Mouse (Mus musculus) stomach, postnatal 0 days (tissue): ENCODE measurements around the gene Spsb1. TPM values are rescaled to one million over a fixed set of nuclear protein-coding genes. Genes with fewer than 3 reads are reported as not detected.

Experiments
- ATAC-seq: fragments of 200-750 bp; cut with Nextera tagmentation; 2 replicates; pipeline ENCODE4 v1.8.0; 2017; ENCODE audit not compliant: low FRiP score, low TSS enrichment
- DNase-seq: peaks from one replicate; pipeline ENCODE4 v3.0.0-alpha.2; 2016; ENCODE audit warnings: low spot score
- H3K27ac ChIP-seq: fragments of 300-500 bp; sonication (generic); replicated peaks from 2 replicates; pipeline ENCODE4 v1.5.1; 2014; ENCODE audit warnings: mild to moderate bottlenecking, control low read depth
- H3K27me3 ChIP-seq: fragments of 300-500 bp; sonication (generic); 2 replicates; pipeline ENCODE4 v1.6.1; 2014; ENCODE audit warnings: low read length; ENCODE audit not compliant: control insufficient read depth, insufficient read depth
- H3K36me3 ChIP-seq: fragments of 300-500 bp; sonication (generic); 2 replicates; pipeline ENCODE4 v1.6.1; 2014; ENCODE audit warnings: low read length, mixed read lengths; ENCODE audit not compliant: control insufficient read depth, insufficient read depth
- H3K4me1 ChIP-seq: fragments of 300-500 bp; sonication (generic); replicated peaks from 2 replicates; pipeline ENCODE4 v1.6.1; 2014; ENCODE audit warnings: antibody characterized with exemption; ENCODE audit not compliant: control insufficient read depth, insufficient read depth
- H3K4me2 ChIP-seq: fragments of 300-500 bp; sonication (generic); replicated peaks from 2 replicates; pipeline ENCODE4 v1.6.1; 2014; ENCODE audit warnings: low read depth, mild to moderate bottlenecking, control low read depth, moderate library complexity
- H3K4me3 ChIP-seq: fragments of 300-500 bp; sonication (generic); 2 replicates; pipeline ENCODE4 v1.5.1; 2014; ENCODE audit warnings: low read depth, low read length, control low read depth
- H3K9ac ChIP-seq: fragments of 300-500 bp; sonication (generic); 2 replicates; pipeline ENCODE4 v1.6.1; 2014; ENCODE audit warnings: mild to moderate bottlenecking, low read length, control low read depth, mixed read lengths
- H3K9me3 ChIP-seq: fragments of 300-500 bp; sonication (generic); 2 replicates; pipeline ENCODE4 v1.6.1; 2016; ENCODE audit warnings: low read length; ENCODE audit not compliant: control insufficient read depth
- CTCF ChIP-seq: IDR thresholded peaks from 2 replicates; pipeline ENCODE4 v1.5.1; 2016; ENCODE audit warnings: antibody characterized with exemption, low read depth, mild to moderate bottlenecking, moderate library complexity
- EP300 ChIP-seq: optimal IDR thresholded peaks from 2 replicates; pipeline ENCODE3; 2016; ENCODE audit warnings: antibody characterized with exemption
- WGBS: fragments of 180-500 bp; shearing (Covaris S2); extraction: QIAGEN DNeasy Blood & Tissue Kit; methylation state at CpG from one replicate; pipeline ENCODE4 v1.1.7; 2014; 5-methylcytosine and 5-hydroxymethylcytosine counted together
- polyA plus RNA-seq: library from polyadenylated mRNA; unstranded; fragments of >200 nt; fragmentation: Nextera tagmentation; extraction: Ambion mirVana; gene quantifications from 2 replicates; pipeline ENCODE4 v1.2.1, GENCODE M21; 2015

Gene Spsb1
- polyA plus RNA-seq, 1 experiment from 2014 or later: 13.1 TPM

DNA sequence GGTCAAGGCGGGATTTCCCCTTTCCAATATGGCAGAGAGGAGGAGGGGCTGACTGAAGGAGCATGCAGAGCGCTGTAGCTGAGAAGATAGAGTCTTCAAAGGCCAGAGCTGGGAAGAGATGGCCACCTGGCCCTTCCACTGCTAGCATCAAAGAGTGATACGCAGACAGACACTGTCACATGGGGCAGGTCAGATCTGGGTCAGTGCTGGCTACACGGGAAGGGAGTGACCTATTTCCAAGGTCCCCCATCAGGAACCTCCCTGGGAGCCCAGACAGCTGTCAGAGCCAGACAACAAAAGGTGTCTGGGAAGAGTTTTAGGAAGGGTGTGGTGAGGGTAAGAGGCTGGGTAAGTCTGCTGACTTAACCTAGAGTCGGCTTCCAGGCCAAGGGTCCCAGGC, 17.9 kb downstream of the Spsb1 start:
- TF ChIP-seq CTCF: no peak
- no peak for TF ChIP-seq EP300
- WGBS: 52% methylated on average over 5 of the region's 5 CpGs
- H3K9ac ChIP-seq: no peak overlapping the region

DNA sequence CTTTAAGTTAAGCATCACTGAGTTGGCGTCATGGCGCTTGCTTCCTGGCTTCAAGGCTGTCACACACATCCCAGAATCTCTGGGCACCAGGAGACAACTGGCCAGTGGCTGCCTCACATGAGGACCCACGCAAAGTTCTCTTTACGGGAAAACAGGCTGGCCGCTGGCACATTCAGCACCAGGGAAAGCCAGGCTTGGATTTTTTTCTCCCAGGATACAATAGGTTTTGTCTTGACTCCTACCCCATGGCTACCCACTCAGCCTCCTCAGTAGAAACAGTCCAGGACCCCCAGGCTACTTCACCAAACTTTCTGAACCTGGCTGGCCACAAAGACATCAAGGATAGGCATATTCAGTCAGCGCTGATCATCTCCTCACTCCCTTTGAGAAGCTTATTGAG, 19.4 kb downstream of the Spsb1 start:
- 86% methylated on average over 6 of the region's 6 CpGs for WGBS
- H3K27me3 ChIP-seq: no peaks in the 10 kb centered on the region
- no peak for ATAC-seq
- no peak overlapping the region for H3K27ac ChIP-seq
- no peaks in the 10 kb centered on the region for H3K36me3 ChIP-seq
- H3K4me3 ChIP-seq: no peak overlapping the region
- no peak for DNase-seq
- no peaks in the 10 kb centered on the region for H3K9me3 ChIP-seq
- H3K9ac ChIP-seq: no peak overlapping the region
- H3K4me2 ChIP-seq: no peak overlapping the region
- TF ChIP-seq CTCF (no peak), EP300 (no peak)
- H3K4me1 ChIP-seq: no peaks in the 10 kb centered on the region

More for the DNA sequence above, 17.9 kb downstream of the Spsb1 start:
- Histone ChIP-seq H3K4me1 (no peaks in the 10 kb centered on the region), H3K27me3 (no peaks in the 10 kb centered on the region), H3K4me2 (no peak overlapping the region), H3K36me3 (no peaks in the 10 kb centered on the region), H3K9me3 (no peaks in the 10 kb centered on the region), H3K4me3 (no peak overlapping the region), H3K27ac (no peak overlapping the region)
- DNase-seq: no peak
- ATAC-seq: no peak

GRCm38 (mm10) chr4:149933519-149934245, 21.2 kb downstream of the Spsb1 start:
- DNase-seq: no peak
- no peak overlapping the region for H3K27ac ChIP-seq
- 74% methylated on average over 16 of the region's 16 CpGs for WGBS
- H3K36me3 ChIP-seq: no peaks in the 10 kb centered on the region
- no peak for TF ChIP-seq EP300
- TF ChIP-seq CTCF: no peak
- no peaks in the 10 kb centered on the region for H3K9me3 ChIP-seq
- H3K4me1 ChIP-seq: no peaks in the 10 kb centered on the region
- no peak overlapping the region for H3K4me3 ChIP-seq
- ATAC-seq: peak; percentile 25; the same call in 1 of the 2 replicates
- H3K27me3 ChIP-seq: no peaks in the 10 kb centered on the region
- no peak overlapping the region for H3K9ac ChIP-seq
- no peak overlapping the region for H3K4me2 ChIP-seq

DNA sequence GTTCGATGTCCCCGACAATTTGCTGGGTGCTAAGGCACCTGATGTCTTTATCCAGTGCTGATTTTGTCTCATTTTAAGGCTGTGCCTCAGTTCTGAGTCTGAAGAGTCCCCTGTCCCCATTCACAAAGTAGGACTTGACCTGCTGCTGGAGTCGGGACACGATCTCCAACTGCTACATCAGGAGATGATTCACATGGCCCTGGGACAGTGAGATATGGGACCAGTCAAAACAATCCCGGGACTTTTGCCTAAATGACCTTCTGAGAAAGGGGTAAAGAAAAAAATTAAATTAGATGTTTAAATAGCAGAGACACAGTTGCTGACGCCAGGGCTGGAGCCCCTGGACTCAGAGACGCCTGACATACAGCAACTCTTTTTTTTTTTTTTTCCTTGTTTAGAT, 21.8 kb downstream of the Spsb1 start:
- no peak for DNase-seq
- H3K4me2 ChIP-seq: no peak overlapping the region
- no peaks in the 10 kb centered on the region for H3K9me3 ChIP-seq
- H3K27me3 ChIP-seq: no peaks in the 10 kb centered on the region
- TF ChIP-seq CTCF (no peak), EP300 (no peak)
- H3K4me3 ChIP-seq: no peak overlapping the region
- H3K4me1 ChIP-seq: no peaks in the 10 kb centered on the region
- no peak overlapping the region for H3K27ac ChIP-seq
- no peaks in the 10 kb centered on the region for H3K36me3 ChIP-seq
- no peak for ATAC-seq
- no peak overlapping the region for H3K9ac ChIP-seq
- WGBS: 65% methylated on average over 7 of the region's 7 CpGs

DNA sequence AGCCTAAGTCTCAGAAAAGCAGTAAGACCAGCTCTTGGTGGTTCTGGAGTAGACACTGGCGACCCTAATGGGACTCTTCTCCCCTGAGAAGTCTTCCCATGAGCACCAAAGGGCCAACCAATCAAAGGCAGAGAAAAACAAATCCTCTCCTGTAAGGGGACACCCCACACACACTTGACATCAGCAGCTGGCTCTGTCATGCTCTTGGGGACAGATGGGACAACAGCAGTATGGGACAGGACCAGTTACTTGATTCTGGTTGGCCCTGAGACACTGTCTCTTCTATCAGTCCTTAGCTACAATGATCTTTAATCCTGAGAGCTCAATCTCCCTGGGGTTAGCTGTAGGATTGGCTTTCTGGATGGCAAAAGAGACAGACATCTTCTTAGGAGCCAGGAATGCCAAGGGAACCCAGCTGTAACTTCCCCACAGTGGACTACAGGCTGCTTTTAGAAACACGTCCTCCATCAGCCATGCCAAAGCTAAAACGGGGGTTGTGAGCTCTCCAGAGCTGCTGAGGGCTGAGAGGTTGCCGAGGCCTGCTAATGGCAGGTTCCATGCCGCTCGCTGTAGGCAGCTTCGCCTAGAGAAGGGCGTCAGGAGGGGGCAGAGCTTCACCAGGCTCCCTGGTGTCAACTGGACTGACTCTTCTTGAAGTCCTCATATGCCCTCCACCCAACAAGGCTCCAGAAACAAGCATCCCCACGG, 22.6 kb downstream of the Spsb1 start:
- Histone ChIP-seq H3K27ac (no peak overlapping the region), H3K4me1 (no peaks in the 10 kb centered on the region), H3K9me3 (no peaks in the 10 kb centered on the region), H3K4me2 (no peak overlapping the region), H3K27me3 (no peaks in the 10 kb centered on the region), H3K36me3 (no peaks in the 10 kb centered on the region), H3K4me3 (no peak overlapping the region), H3K9ac (no peak overlapping the region)
- ATAC-seq (no peak), DNase-seq (no peak)
- 80% methylated on average over 9 of the region's 9 CpGs for WGBS
- no peak for TF ChIP-seq EP300
- TF ChIP-seq CTCF: no peak

- no peak for DNase-seq
- H3K27me3 ChIP-seq: no peaks in the 10 kb centered on the region
- no peak overlapping the region for H3K9ac ChIP-seq
- TF ChIP-seq CTCF (no peak), EP300 (no peak)
- ATAC-seq: no peak
- H3K4me2 ChIP-seq: no peak overlapping the region
- H3K36me3 ChIP-seq: no peaks in the 10 kb centered on the region
- WGBS: 59% methylated on average over 3 of the region's 3 CpGs
- no peaks in the 10 kb centered on the region for H3K4me1 ChIP-seq
- no peak overlapping the region for H3K27ac ChIP-seq
- no peak overlapping the region for H3K4me3 ChIP-seq
- no peaks in the 10 kb centered on the region for H3K9me3 ChIP-seq
Observed at GRCm38 (mm10) chr4:149930755-149931154, 24.1 kb downstream of the Spsb1 start.
